Mouse (Mus musculus): ENCODE measurements at regions not wholly inside any gene's neighbourhood (a gene's known extent, or its start where the extent isn't known, plus 50 kb on each side); places are given as distances from the start of the nearest gene placed in this dataset.
A peak's percentile ranks its signal among the peaks of the same experiment; 100 is the strongest.

DNA sequence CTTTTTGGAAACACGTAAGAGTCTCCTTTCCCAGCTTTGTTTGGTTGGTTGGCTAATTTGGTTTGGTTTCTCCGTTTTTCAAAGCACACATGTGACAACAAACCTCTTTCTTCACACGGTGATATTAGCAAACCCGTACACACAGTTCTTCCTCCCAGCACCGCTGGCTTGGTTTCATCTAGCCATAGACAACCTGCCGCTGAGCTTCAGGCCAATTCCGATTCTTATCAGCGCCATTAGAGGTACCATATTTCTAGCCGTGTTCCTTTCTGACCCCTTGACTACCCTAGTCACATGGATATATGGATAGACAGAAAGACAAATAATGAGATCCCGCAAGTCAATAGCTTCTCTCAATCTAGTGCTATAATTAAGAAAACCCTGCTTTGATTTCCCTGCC lies 129.2 kb upstream of the Arid1b start:
- DNase-seq (ENCODE audit: low spot score), result no peak
- Histone ChIP-seq H3K9ac (ENCODE audit: low read length) (no peak overlapping the region), H3K4me3 (ENCODE audit: low read depth, low read length) (no peak overlapping the region), H3K36me3 (ENCODE audit: control insufficient read depth, insufficient read depth, low read length) (no peaks in the 10 kb centered on the region), H3K4me1 (replicated peaks; ENCODE audit: control insufficient read depth, insufficient read depth, low read length) (peaks cover 10% of the 10 kb centered on the region; the same call in 1 of the 2 replicates), H3K4me2 (ENCODE audit: low read length) (no peak overlapping the region), H3K27me3 (replicated peaks; ENCODE audit: control insufficient read depth, insufficient read depth, low read length) (no peaks in the 10 kb centered on the region), H3K27ac (ENCODE audit: low read depth) (no peak overlapping the region), H3K9me3 (ENCODE audit: control insufficient read depth, low read length) (no peaks in the 10 kb centered on the region)
- 80% methylated on average over 10 of the region's 10 CpGs for WGBS
- no peak for ATAC-seq (replicated peaks; ENCODE audit: low FRiP score, low TSS enrichment, low read depth)

GRCm38 (mm10) chr17:4865621-4866020 lies 128.5 kb upstream of the Arid1b start:
- Histone ChIP-seq H3K4me2 (ENCODE audit: low read length) (peak overlapping the region; percentile 39), H3K27me3 (replicated peaks; ENCODE audit: control insufficient read depth, insufficient read depth, low read length) (no peaks in the 10 kb centered on the region), H3K9ac (ENCODE audit: low read length) (no peak overlapping the region), H3K36me3 (ENCODE audit: control insufficient read depth, insufficient read depth, low read length) (no peaks in the 10 kb centered on the region), H3K4me3 (ENCODE audit: low read depth, low read length) (peak overlapping the region; percentile 6; the same call in 1 of the 2 replicates), H3K4me1 (replicated peaks; ENCODE audit: control insufficient read depth, insufficient read depth, low read length) (peaks cover 10% of the 10 kb centered on the region; the same call in 1 of the 2 replicates), H3K27ac (ENCODE audit: low read depth) (peak overlapping the region; percentile 54), H3K9me3 (ENCODE audit: control insufficient read depth, low read length) (no peaks in the 10 kb centered on the region)
- peak; percentile 64 for DNase-seq (ENCODE audit: low spot score)
- 36% methylated on average over 10 of the region's 10 CpGs for WGBS
- no peak for ATAC-seq (replicated peaks; ENCODE audit: low FRiP score, low TSS enrichment, low read depth)

GRCm38 (mm10) chr17:4866026-4866896 lies 127.9 kb upstream of the Arid1b start:
- Histone ChIP-seq H3K4me2 (ENCODE audit: low read length) (peak overlapping the region; percentile 39), H3K4me1 (replicated peaks; ENCODE audit: control insufficient read depth, insufficient read depth, low read length) (peaks cover 10% of the 10 kb centered on the region; the same call in 1 of the 2 replicates), H3K27ac (ENCODE audit: low read depth) (peak overlapping the region; percentile 54), H3K36me3 (ENCODE audit: control insufficient read depth, insufficient read depth, low read length) (no peaks in the 10 kb centered on the region), H3K9ac (ENCODE audit: low read length) (no peak overlapping the region), H3K9me3 (ENCODE audit: control insufficient read depth, low read length) (no peaks in the 10 kb centered on the region), H3K4me3 (ENCODE audit: low read depth, low read length) (0 out of 2 replicates have a peak overlapping the region, but pooled peaks have one; percentile 6), H3K27me3 (replicated peaks; ENCODE audit: control insufficient read depth, insufficient read depth, low read length) (no peaks in the 10 kb centered on the region)
- no peak for ATAC-seq (replicated peaks; ENCODE audit: low FRiP score, low TSS enrichment, low read depth)
- 44% methylated on average over 17 of the region's 17 CpGs for WGBS
- peak; percentile 53 for DNase-seq (ENCODE audit: low spot score)

- DNase-seq (ENCODE audit: low spot score) (no peak), ATAC-seq (replicated peaks; ENCODE audit: low FRiP score, low TSS enrichment, low read depth) (no peak)
- H3K4me2 ChIP-seq (ENCODE audit: low read length), result no peak overlapping the region
- H3K4me3 ChIP-seq (ENCODE audit: low read depth, low read length), result no peak overlapping the region
- WGBS, result 89% methylated on average over 5 of the region's 5 CpGs
- no peaks in the 10 kb centered on the region for H3K27me3 ChIP-seq (replicated peaks; ENCODE audit: control insufficient read depth, insufficient read depth, low read length)
- no peaks in the 10 kb centered on the region for H3K9me3 ChIP-seq (ENCODE audit: control insufficient read depth, low read length)
- H3K27ac ChIP-seq (ENCODE audit: low read depth), result no peak overlapping the region
- peaks cover 10% of the 10 kb centered on the region; the same call in 1 of the 2 replicates for H3K4me1 ChIP-seq (replicated peaks; ENCODE audit: control insufficient read depth, insufficient read depth, low read length)
- H3K36me3 ChIP-seq (ENCODE audit: control insufficient read depth, insufficient read depth, low read length), result no peaks in the 10 kb centered on the region
- no peak overlapping the region for H3K9ac ChIP-seq (ENCODE audit: low read length)
Measured at GRCm38 (mm10) chr17:4867083-4867482, 127.0 kb upstream of the Arid1b start.

DNA sequence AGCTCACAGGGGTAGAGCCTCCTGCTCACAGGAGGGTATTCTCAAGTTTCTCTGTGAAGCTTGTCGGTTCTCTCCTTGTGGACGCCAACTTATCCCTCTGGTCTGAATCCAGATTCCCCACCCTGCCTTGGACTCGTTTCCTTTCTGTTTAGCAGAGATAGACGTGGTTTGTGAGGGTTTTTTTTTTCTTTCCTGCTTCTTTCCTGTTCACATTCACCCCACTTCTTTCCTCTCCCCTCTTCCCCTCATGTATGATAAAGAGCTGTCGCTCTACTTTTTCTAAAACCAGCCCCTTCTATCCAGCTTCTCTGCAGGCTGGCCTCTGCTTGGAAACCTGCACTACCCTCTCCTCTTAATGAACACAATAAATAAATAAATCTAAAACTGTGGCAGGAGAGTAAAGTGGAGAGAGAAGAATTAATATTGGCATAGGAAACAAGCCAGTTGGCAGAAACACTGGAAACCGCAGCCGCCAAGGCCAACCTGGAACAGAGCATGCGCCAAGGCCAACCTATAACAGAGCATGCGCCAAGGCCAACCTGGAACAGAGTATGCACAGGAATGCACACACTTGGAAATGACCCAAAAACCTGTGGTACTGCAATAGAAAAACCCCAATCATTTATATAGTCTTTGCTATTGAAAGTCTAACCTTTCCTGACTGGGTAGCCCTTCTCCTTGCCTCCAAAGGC lies 126.2 kb upstream of the Arid1b start:
- DNase-seq (ENCODE audit: low spot score) (no peak), ATAC-seq (replicated peaks; ENCODE audit: low FRiP score, low TSS enrichment, low read depth) (no peak)
- Histone ChIP-seq H3K36me3 (ENCODE audit: control insufficient read depth, insufficient read depth, low read length) (no peaks in the 10 kb centered on the region), H3K4me2 (ENCODE audit: low read length) (no peak overlapping the region), H3K9ac (ENCODE audit: low read length) (no peak overlapping the region), H3K9me3 (ENCODE audit: control insufficient read depth, low read length) (no peaks in the 10 kb centered on the region), H3K27ac (ENCODE audit: low read depth) (no peak overlapping the region), H3K4me3 (ENCODE audit: low read depth, low read length) (no peak overlapping the region), H3K27me3 (replicated peaks; ENCODE audit: control insufficient read depth, insufficient read depth, low read length) (no peaks in the 10 kb centered on the region), H3K4me1 (replicated peaks; ENCODE audit: control insufficient read depth, insufficient read depth, low read length) (peaks cover 10% of the 10 kb centered on the region; the same call in 1 of the 2 replicates)
- 76% methylated on average over 9 of the region's 9 CpGs for WGBS

DNA sequence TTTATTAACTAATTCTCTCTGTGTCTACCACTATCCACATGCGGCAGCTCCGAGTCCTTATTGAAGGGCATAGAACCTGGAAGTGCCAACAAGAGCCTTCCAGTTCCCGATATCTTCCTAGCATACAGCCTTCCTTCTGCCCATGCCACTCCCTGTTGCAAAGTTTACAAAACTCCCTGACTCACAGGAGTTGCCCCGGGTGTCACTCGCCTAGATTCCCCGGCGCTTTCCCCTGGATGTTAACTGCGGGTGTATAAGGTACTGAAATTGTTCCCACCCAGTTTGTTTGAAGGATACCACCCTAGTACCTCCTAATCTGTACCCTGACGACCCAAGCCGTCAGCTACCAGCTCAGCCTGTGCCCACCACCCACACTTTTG lies 125.7 kb upstream of the Arid1b start:
- Histone ChIP-seq H3K36me3 (ENCODE audit: control insufficient read depth, insufficient read depth, low read length) (no peaks in the 10 kb centered on the region), H3K9me3 (ENCODE audit: control insufficient read depth, low read length) (no peaks in the 10 kb centered on the region), H3K4me2 (ENCODE audit: low read length) (no peak overlapping the region), H3K4me1 (replicated peaks; ENCODE audit: control insufficient read depth, insufficient read depth, low read length) (peaks cover 10% of the 10 kb centered on the region; the same call in 1 of the 2 replicates), H3K27me3 (replicated peaks; ENCODE audit: control insufficient read depth, insufficient read depth, low read length) (no peaks in the 10 kb centered on the region), H3K27ac (ENCODE audit: low read depth) (no peak overlapping the region), H3K4me3 (ENCODE audit: low read depth, low read length) (no peak overlapping the region), H3K9ac (ENCODE audit: low read length) (no peak overlapping the region)
- no peak for DNase-seq (ENCODE audit: low spot score)
- WGBS, result 83% methylated on average over 10 of the region's 10 CpGs
- ATAC-seq (replicated peaks; ENCODE audit: low FRiP score, low TSS enrichment, low read depth), result no peak

DNA sequence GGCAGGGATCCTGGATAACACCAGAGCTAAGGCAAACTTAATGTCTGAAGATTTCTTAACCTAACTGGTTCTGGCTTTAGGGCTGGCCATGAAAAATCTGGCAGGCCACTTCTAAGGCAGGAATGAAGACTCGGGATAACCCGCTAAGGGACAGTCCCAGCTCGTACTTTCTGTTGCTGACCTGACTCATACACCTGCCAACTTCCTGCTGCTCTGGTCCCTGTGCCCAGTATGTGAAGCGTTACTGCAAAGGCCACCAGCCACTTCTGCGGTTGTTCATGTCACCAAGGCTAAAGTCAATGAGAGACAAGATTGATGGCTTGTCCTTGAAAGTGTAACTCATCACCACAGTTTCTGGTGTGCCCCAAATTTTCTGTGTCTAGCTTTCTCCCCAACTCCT lies 125.3 kb upstream of the Arid1b start:
- H3K4me1 ChIP-seq (replicated peaks; ENCODE audit: control insufficient read depth, insufficient read depth, low read length), result peaks cover 10% of the 10 kb centered on the region; the same call in 1 of the 2 replicates
- DNase-seq (ENCODE audit: low spot score) (no peak), ATAC-seq (replicated peaks; ENCODE audit: low FRiP score, low TSS enrichment, low read depth) (no peak)
- H3K27ac ChIP-seq (ENCODE audit: low read depth), result no peak overlapping the region
- 83% methylated on average over 5 of the region's 5 CpGs for WGBS
- H3K9ac ChIP-seq (ENCODE audit: low read length), result no peak overlapping the region
- H3K4me2 ChIP-seq (ENCODE audit: low read length), result no peak overlapping the region
- no peaks in the 10 kb centered on the region for H3K36me3 ChIP-seq (ENCODE audit: control insufficient read depth, insufficient read depth, low read length)
- no peaks in the 10 kb centered on the region for H3K27me3 ChIP-seq (replicated peaks; ENCODE audit: control insufficient read depth, insufficient read depth, low read length)
- H3K9me3 ChIP-seq (ENCODE audit: control insufficient read depth, low read length), result no peaks in the 10 kb centered on the region
- no peak overlapping the region for H3K4me3 ChIP-seq (ENCODE audit: low read depth, low read length)

- Histone ChIP-seq H3K4me3 (ENCODE audit: low read depth, low read length) (no peak overlapping the region), H3K27me3 (replicated peaks; ENCODE audit: control insufficient read depth, insufficient read depth, low read length) (no peaks in the 10 kb centered on the region), H3K36me3 (ENCODE audit: control insufficient read depth, insufficient read depth, low read length) (no peaks in the 10 kb centered on the region), H3K9ac (ENCODE audit: low read length) (no peak overlapping the region), H3K4me2 (ENCODE audit: low read length) (no peak overlapping the region), H3K4me1 (replicated peaks; ENCODE audit: control insufficient read depth, insufficient read depth, low read length) (peaks cover 3% of the 10 kb centered on the region; the same call in 1 of the 2 replicates), H3K27ac (ENCODE audit: low read depth) (no peak overlapping the region), H3K9me3 (ENCODE audit: control insufficient read depth, low read length) (no peaks in the 10 kb centered on the region)
- 75% methylated on average over 2 of the region's 2 CpGs for WGBS
- ATAC-seq (replicated peaks; ENCODE audit: low FRiP score, low TSS enrichment, low read depth) (no peak), DNase-seq (ENCODE audit: low spot score) (no peak)
Measured at GRCm38 (mm10) chr17:4871267-4871666, 122.9 kb upstream of the Arid1b start.

Data from intestine, embryonic 14.5 days (tissue).